Mouse (Mus musculus) cerebellum, adult 11 months (tissue): ENCODE results near the gene 4922502D21Rik.

Experiments
- DNase-seq: peaks from one replicate; pipeline ENCODE4 v3.0.0; 2022

Gene 4922502D21Rik

GRCm38 (mm10) chr6:129304180-129304579 is 27.4 kb downstream of the 4922502D21Rik start:
- DNase-seq = no peak

- DNase-seq = no peak
These were observed 42.9 kb downstream of the 4922502D21Rik start for GRCm38 (mm10) chr6:129288708-129289107.

- no peak for DNase-seq
These were observed 47.1 kb downstream of the 4922502D21Rik start for GRCm38 (mm10) chr6:129284384-129285104.

GRCm38 (mm10) chr6:129283271-129283670 is 48.3 kb downstream of the 4922502D21Rik start:
- no peak for DNase-seq

- DNase-seq = no peak
These were observed 55.1 kb downstream of the 4922502D21Rik start for GRCm38 (mm10) chr6:129276483-129276882.

- no peak for DNase-seq
These were observed 55.9 kb downstream of the 4922502D21Rik start for GRCm38 (mm10) chr6:129275624-129276203.

GRCm38 (mm10) chr6:129275220-129275619 is 56.4 kb downstream of the 4922502D21Rik start, which contains the start of gene Cd69:
Cd69 (minus strand) TSS chr6:129275436.
- DNase-seq = no peak

GRCm38 (mm10) chr6:129274476-129274875 is 57.1 kb downstream of the 4922502D21Rik start:
- DNase-seq = no peak

- DNase-seq = no peak
These were observed 57.9 kb downstream of the 4922502D21Rik start for GRCm38 (mm10) chr6:129273662-129274061.
